Mouse (Mus musculus) forebrain, embryonic 11.5 days (tissue): ENCODE results near the gene Cdipt. TPM values are rescaled to one million over a fixed set of nuclear protein-coding genes. Genes with fewer than 3 reads are reported as not detected.
A peak's percentile ranks its signal among the peaks of the same experiment; 100 is the strongest.

Source experiments
- ATAC-seq: fragments of 200-750 bp; cut with Nextera tagmentation; replicated peaks from 2 replicates; pipeline ENCODE4 v1.8.0; 2017; ENCODE audit warnings: moderate TSS enrichment; ENCODE audit not compliant: low FRiP score
- DNase-seq: peaks from one replicate; pipeline ENCODE4 v3.0.0-alpha.2; 2017; ENCODE audit warnings: low spot score
- H3K27ac ChIP-seq: fragments of 300-500 bp; sonication (generic); 2 replicates; pipeline ENCODE4 v1.5.1; 2014; ENCODE audit warnings: low read depth, low read length
- H3K27me3 ChIP-seq: fragments of 300-500 bp; sonication (generic); 2 replicates; pipeline ENCODE4 v1.6.1; 2014; ENCODE audit warnings: mild to moderate bottlenecking, low read length, mixed read lengths; ENCODE audit not compliant: control insufficient read depth, insufficient read depth
- H3K36me3 ChIP-seq: fragments of 300-500 bp; sonication (generic); 2 replicates; pipeline ENCODE4 v1.6.1; 2014; ENCODE audit warnings: mild to moderate bottlenecking, low read length, moderate library complexity, mixed read lengths; ENCODE audit not compliant: control insufficient read depth, insufficient read depth
- H3K4me1 ChIP-seq: fragments of 300-500 bp; sonication (generic); replicated peaks from 2 replicates; pipeline ENCODE4 v1.6.1; 2014; ENCODE audit warnings: low read length, mixed read lengths; ENCODE audit not compliant: control insufficient read depth, insufficient read depth
- H3K4me2 ChIP-seq: fragments of 300-500 bp; sonication (generic); 2 replicates; pipeline ENCODE4 v1.6.1; 2014; ENCODE audit warnings: low read depth, mild to moderate bottlenecking, low read length, moderate library complexity, mixed read lengths; ENCODE audit not compliant: severe bottlenecking
- H3K4me3 ChIP-seq: fragments of 300-500 bp; sonication (generic); 2 replicates; pipeline ENCODE4 v1.5.1; 2014; ENCODE audit warnings: low read depth, low read length
- H3K9ac ChIP-seq: fragments of 300-500 bp; sonication (generic); 2 replicates; pipeline ENCODE4 v1.6.1; 2014; ENCODE audit warnings: low read length
- H3K9me3 ChIP-seq: fragments of 300-500 bp; sonication (generic); 2 replicates; pipeline ENCODE4 v1.6.1; 2016; ENCODE audit warnings: low read length, mixed read lengths; ENCODE audit not compliant: control insufficient read depth
- WGBS: fragments of 180-500 bp; shearing (Covaris S2); extraction: QIAGEN DNeasy Blood & Tissue Kit; methylation state at CpG from one replicate; pipeline ENCODE4 v1.1.7; 2014; 5-methylcytosine and 5-hydroxymethylcytosine counted together
- polyA plus RNA-seq: library from polyadenylated mRNA; unstranded; fragments of >200 nt; fragmentation: Nextera tagmentation; extraction: Ambion mirVana; gene quantifications from 2 replicates; pipeline ENCODE4 v1.2.1, GENCODE M21; 2014

Gene Cdipt
- polyA plus RNA-seq, 1 experiment from 2014 or later: 68.0 TPM

- DNase-seq: no peak
- peak overlapping the region; percentile 82 for H3K4me3 ChIP-seq
- H3K4me1 ChIP-seq: peaks cover 21% of the 10 kb centered on the region
- peak overlapping the region; percentile 94 for H3K4me2 ChIP-seq
- no peak for ATAC-seq
- no peaks in the 10 kb centered on the region for H3K9me3 ChIP-seq
- 70% methylated on average over 8 of the region's 8 CpGs for WGBS
- peak overlapping the region; percentile 99 for H3K9ac ChIP-seq
- no peaks in the 10 kb centered on the region for H3K27me3 ChIP-seq
- peak overlapping the region; percentile 98 for H3K27ac ChIP-seq
- peaks cover 27% of the 10 kb centered on the region; the same call in 1 of the 2 replicates for H3K36me3 ChIP-seq
These were observed 52.2 kb downstream of the Cdipt start for GRCm38 (mm10) chr7:127027885-127028284.

Other genes with a start within 250 kb of the Cdipt start
- 40.1 and 50.6 TPM in 2 replicates for gene Mapk3, start 216.3 kb upstream of the Cdipt start, polyA plus RNA-seq
- gene Gdpd3, start 209.6 kb upstream of the Cdipt start, polyA plus RNA-seq: 1.5 and 1.9 TPM in 2 replicates
- gene Ypel3, start 199.0 kb upstream of the Cdipt start, polyA plus RNA-seq: 63.9 and 80.5 TPM in 2 replicates
- 0.28 and 0.61 TPM in 2 replicates for gene Tbx6, start 194.4 kb upstream of the Cdipt start, polyA plus RNA-seq
- gene Ppp4c, start 183.4 kb upstream of the Cdipt start, polyA plus RNA-seq: 348 and 392 TPM in 2 replicates
- 10.2 and 10.6 TPM in 2 replicates for gene Fam57b, start 178.2 kb upstream of the Cdipt start, polyA plus RNA-seq
- not detected in 2 replicates for gene 4930451I11Rik, start 144.3 kb upstream of the Cdipt start, polyA plus RNA-seq
- gene Doc2a, start 128.5 kb upstream of the Cdipt start, polyA plus RNA-seq: 9.3 and 11.2 TPM in 2 replicates
- gene Hirip3, start 113.9 kb upstream of the Cdipt start, polyA plus RNA-seq: 29.9 and 38.8 TPM in 2 replicates
- 117 and 118 TPM in 2 replicates for gene Ino80e, start 113.5 kb upstream of the Cdipt start, polyA plus RNA-seq
- 43.4 and 44.8 TPM in 2 replicates for gene Taok2, start 91.2 kb upstream of the Cdipt start, polyA plus RNA-seq
- 21.3 and 24.4 TPM in 2 replicates for gene Tmem219, start 53.0 kb upstream of the Cdipt start, polyA plus RNA-seq
- gene Kctd13, start 47.0 kb upstream of the Cdipt start, polyA plus RNA-seq: 26.5 and 28.8 TPM in 2 replicates
- gene Asphd1, start 26.3 kb upstream of the Cdipt start, polyA plus RNA-seq: 0.25 and 0.40 TPM in 2 replicates
- gene Sez6l2, start 25.4 kb upstream of the Cdipt start, polyA plus RNA-seq: 6.3 and 6.7 TPM in 2 replicates
- 0.88 and 1.4 TPM in 2 replicates for gene Cdiptos, start 184 bp downstream of the Cdipt start, polyA plus RNA-seq
- 3.9 and 4.4 TPM in 2 replicates for gene Mvp, start 38.7 kb downstream of the Cdipt start, polyA plus RNA-seq
- gene Pagr1b, start 40.6 kb downstream of the Cdipt start, polyA plus RNA-seq: not detected in 2 replicates
- 60.5 and 72.4 TPM in 2 replicates for gene Pagr1a, start 41.4 kb downstream of the Cdipt start, polyA plus RNA-seq
- gene Gm42742, start 45.2 kb downstream of the Cdipt start, polyA plus RNA-seq: 60.9 and 64.7 TPM in 2 replicates
- gene Prrt2, start 45.3 kb downstream of the Cdipt start, polyA plus RNA-seq: 9.6 and 10.3 TPM in 2 replicates
- gene Maz, start 51.1 kb downstream of the Cdipt start, polyA plus RNA-seq: 106 and 132 TPM in 2 replicates
- 207 and 208 TPM in 2 replicates for gene Kif22, start 66.6 kb downstream of the Cdipt start, polyA plus RNA-seq
- not detected in 2 replicates for gene Zg16, start 111.4 kb downstream of the Cdipt start, polyA plus RNA-seq
- 0.47 and 0.85 TPM in 2 replicates for gene AI467606, start 115.4 kb downstream of the Cdipt start, polyA plus RNA-seq
- 5.4 and 5.5 TPM in 2 replicates for gene Qprt, start 146.3 kb downstream of the Cdipt start, polyA plus RNA-seq
- 0.11 and 0.12 TPM in 2 replicates for gene Spn, start 161.9 kb downstream of the Cdipt start, polyA plus RNA-seq
- gene Cd2bp2, start 220.1 kb downstream of the Cdipt start, polyA plus RNA-seq: 96.5 and 104 TPM in 2 replicates
- 31.7 and 36.5 TPM in 2 replicates for gene Tbc1d10b, start 232.6 kb downstream of the Cdipt start, polyA plus RNA-seq
- 11.2 and 11.3 TPM in 2 replicates for gene Mylpf, start 233.0 kb downstream of the Cdipt start, polyA plus RNA-seq